Mouse (Mus musculus) T-helper 1 cell (primary cell): ENCODE measurements around the gene Dok7.

Experiments
- in situ Hi-C: fragments of 300-600 bp; cut with MboI, MseI; formaldehyde crosslinking; loops from one replicate; pipeline ENCODE4 v1.15.1; 2025; ENCODE audit warnings: high pct_unique_total_duplicates

Dok7 gene

GRCm38 (mm10) chr5:35116002-35116401, 59.4 kb downstream of the Dok7 start:
- in situ Hi-C loops = no loop called here

- in situ Hi-C loops = no loop called here
Measured at GRCm38 (mm10) chr5:35117633-35118032, 61.1 kb downstream of the Dok7 start.

GRCm38 (mm10) chr5:35118418-35118817, 61.9 kb downstream of the Dok7 start:
- in situ Hi-C loops = no loop called here

- in situ Hi-C loops = no loop called here
Measured at GRCm38 (mm10) chr5:35120024-35120423, 63.5 kb downstream of the Dok7 start.

- in situ Hi-C loops = no loop called here
Measured at GRCm38 (mm10) chr5:35129208-35129607, 72.6 kb downstream of the Dok7 start.

GRCm38 (mm10) chr5:35129767-35130191, 73.2 kb downstream of the Dok7 start:
- in situ Hi-C loops = no loop called here

GRCm38 (mm10) chr5:35131237-35131636, 74.7 kb downstream of the Dok7 start:
- in situ Hi-C loops = no loop called here

- in situ Hi-C loops = no loop called here
Measured at GRCm38 (mm10) chr5:35131773-35132172, 75.2 kb downstream of the Dok7 start.

- in situ Hi-C loops = no loop called here
Measured at GRCm38 (mm10) chr5:35132278-35132980, 75.9 kb downstream of the Dok7 start.

- in situ Hi-C loops = no loop called here
Measured at GRCm38 (mm10) chr5:35133468-35133867, 76.9 kb downstream of the Dok7 start.

- in situ Hi-C loops = no loop called here
Measured at GRCm38 (mm10) chr5:35134286-35134685, 77.7 kb downstream of the Dok7 start.

- in situ Hi-C loops = no loop called here
Measured at GRCm38 (mm10) chr5:35135903-35136302, 79.3 kb downstream of the Dok7 start.
